ENCODE assay signal across 21 mouse cellular contexts in the genomic region with DNA sequence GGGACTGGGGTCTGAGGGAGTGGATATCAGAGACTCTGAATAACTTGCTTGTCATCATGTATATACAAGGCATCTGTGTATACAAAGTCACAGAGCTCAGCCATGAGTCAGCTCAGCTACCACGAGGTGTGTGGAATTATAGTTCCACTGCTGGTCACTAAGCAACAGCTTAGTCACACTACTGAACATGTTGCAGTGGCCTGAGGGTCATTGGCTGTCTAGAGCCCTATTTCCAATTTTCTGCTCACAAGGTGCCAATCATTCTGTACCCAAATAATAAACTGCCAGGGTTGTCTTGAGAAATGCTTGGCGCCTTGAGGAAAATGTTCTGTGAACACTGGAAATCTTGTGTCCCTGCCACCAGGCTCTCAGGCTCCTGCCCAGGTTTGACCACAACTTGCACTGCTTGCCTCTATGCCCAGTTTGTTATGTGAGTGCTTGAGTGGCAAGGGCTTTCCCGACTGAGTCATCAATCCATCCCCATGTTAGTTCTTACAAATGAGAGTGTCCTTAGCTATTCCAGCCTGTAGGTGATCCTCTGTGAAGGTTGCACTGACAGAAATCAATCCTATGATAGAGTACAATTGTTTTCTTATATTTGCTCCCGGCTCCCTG.
DNase-seq lines count a peak whose midpoint lies in the region; ATAC-seq and TF ChIP-seq lines count a peak whose summit lies in the region.
"Had no signal": no experiment of that assay in that cellular context is flagged by ENCODE, and none has a peak within 500 bp of the region (broad histone marks: within the 10 kb centered on the region; RNA-seq: fewer than 3 reads in every experiment).

No protein-coding gene starts in this region.

- H3K9ac ChIP-seq in forebrain, embryonic 12.5 days = no peak overlapping the region
- H3K9ac ChIP-seq: embryonic facial prominence, embryonic 12.5 days; heart, embryonic 15.5 days; intestine, embryonic 15.5 days; midbrain, embryonic 15.5 days; neural tube, embryonic 15.5 days had no signal

- no peak overlapping the region for H3K4me2 ChIP-seq in forebrain, embryonic 12.5 days
- H3K4me2 ChIP-seq: embryonic facial prominence, embryonic 12.5 days; heart, embryonic 15.5 days; intestine, embryonic 15.5 days; liver, embryonic 11.5 days; midbrain, embryonic 15.5 days; neural tube, embryonic 15.5 days had no signal

- no peaks in the 10 kb centered on the region for H3K36me3 ChIP-seq in forebrain, embryonic 12.5 days (replicated peaks)
- H3K36me3 ChIP-seq: embryonic facial prominence, embryonic 12.5 days; heart, embryonic 15.5 days; hindbrain, embryonic 10.5 days; intestine, embryonic 15.5 days; midbrain, embryonic 15.5 days; neural tube, embryonic 15.5 days had no signal

- ATAC-seq in Patski = peak; percentile 95
- no peak for ATAC-seq in forebrain, embryonic 12.5 days (ENCODE audit: low FRiP score)
- ATAC-seq: forebrain, embryonic 16.5 days; midbrain, embryonic 15.5 days had no signal

- H3K4me3 ChIP-seq in forebrain, embryonic 12.5 days (replicated peaks) = no peak overlapping the region
- H3K4me3 ChIP-seq in cerebellum, adult 2 months (replicated peaks; ENCODE audit: insufficient read depth, low read depth, low read length) = no peak overlapping the region
- H3K4me3 ChIP-seq: embryonic facial prominence, embryonic 12.5 days; erythroblast, embryonic 14.5 days; heart, embryonic 15.5 days; hindbrain, embryonic 10.5 days; intestine, embryonic 15.5 days; midbrain, embryonic 15.5 days; neural tube, embryonic 15.5 days had no signal

- TF ChIP-seq CTCF in Patski (IDR thresholded peaks at IDR 0.05) = no peak
- TF ChIP-seq CTCF in cerebellum, adult 2 months (IDR thresholded peaks at IDR 0.05; ENCODE audit: borderline replicate concordance, insufficient read depth, low read depth, low read length) = no peak

- 81% methylated on average over 4 of the region's 4 CpGs for WGBS in forebrain, embryonic 12.5 days
- WGBS in cerebellum, adult 2 months = 64% methylated on average over 4 of the region's 4 CpGs

- TF ChIP-seq POLR2A in cerebellum, adult 2 months (IDR thresholded peaks at IDR 0.05; ENCODE audit: borderline replicate concordance, insufficient read depth, low read length) = no peak

- CTCF ChIA-PET in Patski (lab: Charles Lee) = interaction anchor here (1.3 to 1.5 kb wide), 2 partner anchors 13 to 34 kb away, joined by 3 to 6 read pairs; no protein-coding TSS in a partner anchor

- H3K9me3 ChIP-seq in forebrain, embryonic 12.5 days = 0 out of 2 replicates have a peak, but pooled peaks cover 3% of the 10 kb centered on the region
- H3K9me3 ChIP-seq: embryonic facial prominence, embryonic 12.5 days; heart, embryonic 15.5 days; hindbrain, embryonic 10.5 days; intestine, embryonic 15.5 days; midbrain, embryonic 15.5 days; neural tube, embryonic 15.5 days had no signal

- no peaks in the 10 kb centered on the region for H3K4me1 ChIP-seq in forebrain, embryonic 12.5 days
- no peaks in the 10 kb centered on the region for H3K4me1 ChIP-seq in cerebellum, adult 2 months (ENCODE audit: control insufficient read depth, insufficient read depth, low read length)
- H3K4me1 ChIP-seq: embryonic facial prominence, embryonic 12.5 days; heart, embryonic 15.5 days; hindbrain, embryonic 10.5 days; intestine, embryonic 15.5 days; midbrain, embryonic 15.5 days; neural tube, embryonic 15.5 days had no signal

- no peak overlapping the region for H3K27ac ChIP-seq in forebrain, embryonic 12.5 days
- H3K27ac ChIP-seq in cerebellum, adult 2 months (ENCODE audit: insufficient read depth, low read length) = no peak overlapping the region
- H3K27ac ChIP-seq: embryonic facial prominence, embryonic 12.5 days; heart, embryonic 15.5 days; hindbrain, embryonic 10.5 days; intestine, embryonic 15.5 days; midbrain, embryonic 15.5 days; neural tube, embryonic 15.5 days had no signal

- POLR2A ChIA-PET in Patski (lab: Charles Lee) = no interaction called here

- in situ Hi-C loops in Patski (cut with MboI; ENCODE audit: low pct_unique_long_range_greater_than_20kb) = no loop called here

- no peaks in the 10 kb centered on the region for H3K27me3 ChIP-seq in Patski
- no peaks in the 10 kb centered on the region for H3K27me3 ChIP-seq in forebrain, embryonic 12.5 days
- H3K27me3 ChIP-seq in cerebellum, adult 2 months (ENCODE audit: control insufficient read depth, insufficient read depth, low read length) = no peaks in the 10 kb centered on the region
- H3K27me3 ChIP-seq: embryonic facial prominence, embryonic 12.5 days; heart, embryonic 15.5 days; intestine, embryonic 15.5 days; midbrain, embryonic 15.5 days; neural tube, embryonic 15.5 days had no signal

- DNase-seq in testis, postnatal 10 days (ENCODE audit: low spot score) = peak; percentile 16
- DNase-seq in testis, postnatal 14 days (ENCODE audit: low spot score) = no peak
- DNase-seq in Patski (ENCODE audit: low read depth, low spot score) = peak; percentile 51
- DNase-seq in adrenal gland, postnatal 36 days = peak; percentile 58 to 66
- no peak for DNase-seq in heart, adult 18-20 months
- DNase-seq in cerebellum, adult 2 months = no peak
- DNase-seq: cerebellum, adult 9-11 months; kidney, postnatal 36 days; layer of hippocampus, adult 9-11 months; lung, adult 18-20 months; thymus, postnatal 25 days had no signal

Comparison
In these comparisons a context has a peak if more than half of its experiments do, and no peak if none do; other contexts are left out.
1. DNase-seq: peak in testis, postnatal 10 days (single experiment), Patski (single experiment) and adrenal gland, postnatal 36 days (2 of 2); none in testis, postnatal 14 days (single experiment), heart, adult 18-20 months (0 of 2) and cerebellum, adult 2 months (0 of 2).